Mouse (Mus musculus): ENCODE data around the gene Ralbp1. TPM values are rescaled to one million over a fixed set of nuclear protein-coding genes. Genes with fewer than 3 reads are reported as not detected.

Ralbp1 gene
- total RNA-seq, 2 experiments from 2014 or later = 21.6 to 23.8 TPM

GRCm38 (mm10) chr17:65884691-65885397, 754 bp downstream of the Ralbp1 start:
- intact Hi-C loops (cut with DNase I) = loop anchor here (1.0 to 5.0 kb wide), 2 partner anchors 66 to 217 kb away; partner anchors contain the start of genes Ndufv2 and Twsg1
- peak; percentile 25; the same call in 1 of the 2 replicates for TF ChIP-seq CTCF (IDR thresholded peaks at IDR 0.05)
- H3K27ac ChIP-seq = peak overlapping the region; percentile 99
- peak; percentile 100 for DNase-seq
- H3K4me3 ChIP-seq = peak overlapping the region; percentile 76

- DNase-seq = no peak
- intact Hi-C loops (cut with DNase I) = loop anchor here (5.0 kb wide), 1 partner anchor 218 kb away; the partner anchor contains the start of gene Ndufv2
- Histone ChIP-seq H3K27ac (peak overlapping the region; percentile 99), H3K4me3 (peak overlapping the region; percentile 76)
- TF ChIP-seq CTCF (IDR thresholded peaks at IDR 0.05) = no peak
Measured at GRCm38 (mm10) chr17:65884061-65884669, 1.4 kb downstream of the Ralbp1 start.

GRCm38 (mm10) chr17:65877026-65877425, 8.6 kb downstream of the Ralbp1 start:
- intact Hi-C loops (cut with DNase I) = no loop called here
- H3K4me3 ChIP-seq = no peak overlapping the region
- no peak for TF ChIP-seq CTCF (IDR thresholded peaks at IDR 0.05)
- no peak overlapping the region for H3K27ac ChIP-seq
- no peak for DNase-seq

GRCm38 (mm10) chr17:65873834-65874233, 11.8 kb downstream of the Ralbp1 start:
- TF ChIP-seq CTCF (IDR thresholded peaks at IDR 0.05) = no peak
- intact Hi-C loops (cut with DNase I) = loop anchor here (5.0 kb wide), 1 partner anchor 78 kb away; the partner anchor contains the start of gene Twsg1
- no peak overlapping the region for H3K27ac ChIP-seq
- H3K4me3 ChIP-seq = no peak overlapping the region
- no peak for DNase-seq

GRCm38 (mm10) chr17:65873156-65873555, 12.4 kb downstream of the Ralbp1 start:
- Histone ChIP-seq H3K27ac (no peak overlapping the region), H3K4me3 (no peak overlapping the region)
- intact Hi-C loops (cut with DNase I) = loop anchor here (5.0 kb wide), 1 partner anchor 79 kb away; the partner anchor contains the start of gene Twsg1
- no peak for TF ChIP-seq CTCF (IDR thresholded peaks at IDR 0.05)
- no peak for DNase-seq

- TF ChIP-seq CTCF (IDR thresholded peaks at IDR 0.05) = peak; percentile 57
- Histone ChIP-seq H3K4me3 (no peak overlapping the region), H3K27ac (no peak overlapping the region)
- no peak for DNase-seq
- intact Hi-C loops (cut with DNase I) = loop anchor here (5.0 kb wide), 1 partner anchor 80 kb away; the partner anchor contains the start of gene Twsg1
Measured at GRCm38 (mm10) chr17:65872652-65873051, 12.9 kb downstream of the Ralbp1 start.

GRCm38 (mm10) chr17:65872051-65872450, 13.5 kb downstream of the Ralbp1 start:
- Histone ChIP-seq H3K4me3 (no peak overlapping the region), H3K27ac (peak overlapping the region; percentile 39)
- DNase-seq = no peak
- intact Hi-C loops (cut with DNase I) = loop anchor here (5.0 kb wide), 1 partner anchor 80 kb away; the partner anchor contains the start of gene Twsg1
- no peak for TF ChIP-seq CTCF (IDR thresholded peaks at IDR 0.05)

GRCm38 (mm10) chr17:65871641-65872041, 14.0 kb downstream of the Ralbp1 start:
- no peak overlapping the region for H3K4me3 ChIP-seq
- peak overlapping the region; percentile 39 for H3K27ac ChIP-seq
- DNase-seq = no peak
- no peak for TF ChIP-seq CTCF (IDR thresholded peaks at IDR 0.05)
- intact Hi-C loops (cut with DNase I) = loop anchor here (5.0 kb wide), 1 partner anchor 81 kb away; the partner anchor contains the start of gene Twsg1

GRCm38 (mm10) chr17:65870146-65870545, 15.5 kb downstream of the Ralbp1 start:
- DNase-seq = peak; percentile 83
- intact Hi-C loops (cut with DNase I) = loop anchor here (1.0 to 5.0 kb wide), 2 partner anchors 82 to 237 kb away; partner anchors contain the start of gene Twsg1
- TF ChIP-seq CTCF (IDR thresholded peaks at IDR 0.05) = peak; percentile 91; the same call in 1 of the 2 replicates

GRCm38 (mm10) chr17:65869720-65870119, 15.9 kb downstream of the Ralbp1 start:
- no peak for DNase-seq
- intact Hi-C loops (cut with DNase I) = loop anchor here (1.0 to 5.0 kb wide), 2 partner anchors 83 to 238 kb away; partner anchors contain the start of gene Twsg1
- no peak overlapping the region for H3K4me3 ChIP-seq
- H3K27ac ChIP-seq = no peak overlapping the region
- TF ChIP-seq CTCF (IDR thresholded peaks at IDR 0.05) = no peak

More at GRCm38 (mm10) chr17:65870146-65870545, 15.5 kb downstream of the Ralbp1 start:
- H3K27ac ChIP-seq = peak overlapping the region; percentile 25; the same call in 1 of the 2 replicates
- no peak overlapping the region for H3K4me3 ChIP-seq

GRCm38 (mm10) chr17:65867996-65868395, 17.6 kb downstream of the Ralbp1 start:
- intact Hi-C loops (cut with DNase I) = no loop called here
- H3K4me3 ChIP-seq = no peak overlapping the region
- H3K27ac ChIP-seq = no peak overlapping the region
- DNase-seq = no peak
- no peak for TF ChIP-seq CTCF (IDR thresholded peaks at IDR 0.05)

GRCm38 (mm10) chr17:65866201-65866600, 19.4 kb downstream of the Ralbp1 start:
- TF ChIP-seq CTCF (IDR thresholded peaks at IDR 0.05) = no peak
- H3K27ac ChIP-seq = no peak overlapping the region
- H3K4me3 ChIP-seq = no peak overlapping the region
- no peak for DNase-seq
- intact Hi-C loops (cut with DNase I) = no loop called here

- no peak for TF ChIP-seq CTCF (IDR thresholded peaks at IDR 0.05)
- Histone ChIP-seq H3K27ac (no peak overlapping the region), H3K4me3 (no peak overlapping the region)
- intact Hi-C loops (cut with DNase I) = no loop called here
- DNase-seq = no peak
Measured at GRCm38 (mm10) chr17:65865265-65865664, 20.3 kb downstream of the Ralbp1 start.
